Mouse (Mus musculus) brain, adult 2 months (tissue): Measurements from ENCODE around the gene Ldb1.
A peak's percentile ranks its signal among the peaks of the same experiment; 100 is the strongest.

ENCODE experiments used
- DNase-seq: peaks from one replicate; pipeline ENCODE4 v3.0.0; 2011; ENCODE audit warnings: low read depth, low spot score

The Ldb1 gene

GRCm38 (mm10) chr19:46044271-46044992 is 582 bp downstream of the Ldb1 start, which contains the start of gene Pprc1:
Gene Pprc1, plus strand, starts transcription at chr19:46044886.
- DNase-seq: peak; percentile 89

GRCm38 (mm10) chr19:46043380-46043779 is 1.6 kb downstream of the Ldb1 start:
- peak; percentile 61 for DNase-seq

GRCm38 (mm10) chr19:46042476-46043011 is 2.5 kb downstream of the Ldb1 start:
- peak; percentile 88 for DNase-seq

GRCm38 (mm10) chr19:46041933-46042475 is 3.0 kb downstream of the Ldb1 start:
- peak; percentile 87 for DNase-seq

- DNase-seq: peak; percentile 14
Observed at GRCm38 (mm10) chr19:46041299-46041932, 3.6 kb downstream of the Ldb1 start.

GRCm38 (mm10) chr19:46040149-46040902 is 4.7 kb downstream of the Ldb1 start:
- DNase-seq: peak; percentile 15

GRCm38 (mm10) chr19:46039478-46039877 is 5.5 kb downstream of the Ldb1 start:
- peak; percentile 95 for DNase-seq

- DNase-seq: no peak
Observed at GRCm38 (mm10) chr19:46038851-46039260, 6.2 kb downstream of the Ldb1 start.

- DNase-seq: peak; percentile 65
Observed at GRCm38 (mm10) chr19:46037925-46038850, 6.8 kb downstream of the Ldb1 start.

GRCm38 (mm10) chr19:46037243-46037924 is 7.6 kb downstream of the Ldb1 start:
- no peak for DNase-seq

- DNase-seq: peak; percentile 47
Observed at GRCm38 (mm10) chr19:46036477-46037242, 8.4 kb downstream of the Ldb1 start.

- DNase-seq: peak; percentile 43
Observed at GRCm38 (mm10) chr19:46035971-46036370, 9.0 kb downstream of the Ldb1 start.

- DNase-seq: no peak
Observed at GRCm38 (mm10) chr19:46033911-46034310, 11.1 kb downstream of the Ldb1 start.

GRCm38 (mm10) chr19:46032731-46033510 is 12.1 kb downstream of the Ldb1 start:
- DNase-seq: peak; percentile 58

- no peak for DNase-seq
Observed at GRCm38 (mm10) chr19:46031689-46032432, 13.2 kb downstream of the Ldb1 start.

- DNase-seq: no peak
Observed at GRCm38 (mm10) chr19:46030196-46030983, 14.6 kb downstream of the Ldb1 start.

GRCm38 (mm10) chr19:46029652-46030051 is 15.4 kb downstream of the Ldb1 start:
- no peak for DNase-seq
